ENCODE assay signal across 22 mouse cellular contexts in genomic region chr7:109662626-109663025, GRCm38 (mm10). TPM values are rescaled to one million over a fixed set of nuclear protein-coding genes. Genes with fewer than 3 reads are reported as not detected.
A peak's percentile ranks its signal among the peaks of the same experiment; 100 is the strongest.
DNase-seq lines count a peak whose midpoint lies in the region; ATAC-seq lines count a peak whose summit lies in the region.
"Had no signal": no experiment of that assay in that cellular context is flagged by ENCODE, and none has a peak within 500 bp of the region (broad histone marks: within the 10 kb centered on the region; RNA-seq: fewer than 3 reads in every experiment).

No protein-coding gene starts in this region.

- H3K36me3 ChIP-seq in forebrain, embryonic 14.5 days (ENCODE audit: control insufficient read depth, insufficient read depth, low read length), result no peaks in the 10 kb centered on the region
- no peaks in the 10 kb centered on the region for H3K36me3 ChIP-seq in forebrain, embryonic 12.5 days (replicated peaks)
- H3K36me3 ChIP-seq: embryonic facial prominence, embryonic 13.5 days; G1E; heart, embryonic 12.5 days; hindbrain, embryonic 10.5 days had no signal

- 53% methylated on average over 4 of the region's 4 CpGs for WGBS in forebrain, embryonic 14.5 days
- 62% methylated on average over 4 of the region's 4 CpGs for WGBS in forebrain, embryonic 12.5 days

- no peak overlapping the region for H3K27ac ChIP-seq in forebrain, embryonic 14.5 days (ENCODE audit: low read depth, low read length)
- no peak overlapping the region for H3K27ac ChIP-seq in forebrain, embryonic 12.5 days
- H3K27ac ChIP-seq: embryonic facial prominence, embryonic 13.5 days; forebrain, embryonic 13.5 days; hindbrain, embryonic 10.5 days; hindbrain, embryonic 14.5 days had no signal

- H3K27me3 ChIP-seq in forebrain, embryonic 14.5 days (replicated peaks; ENCODE audit: control insufficient read depth, insufficient read depth, low read length), result no peaks in the 10 kb centered on the region
- H3K27me3 ChIP-seq in forebrain, embryonic 12.5 days, result no peaks in the 10 kb centered on the region
- H3K27me3 ChIP-seq: embryonic facial prominence, embryonic 13.5 days; forebrain, embryonic 13.5 days; heart, embryonic 12.5 days had no signal

- no peak overlapping the region for H3K9ac ChIP-seq in forebrain, embryonic 14.5 days (ENCODE audit: low read length)
- no peak overlapping the region for H3K9ac ChIP-seq in forebrain, embryonic 12.5 days
- H3K9ac ChIP-seq: embryonic facial prominence, embryonic 13.5 days; forebrain, embryonic 13.5 days; heart, embryonic 12.5 days; hindbrain, embryonic 14.5 days had no signal

- no peak for ATAC-seq in forebrain, embryonic 14.5 days
- no peak for ATAC-seq in forebrain, embryonic 12.5 days (ENCODE audit: low FRiP score)
- ATAC-seq: CD4-positive, CD25-positive, alpha-beta regulatory T cell, adult 4 months; forebrain, embryonic 13.5 days had no signal

- H3K4me3 ChIP-seq in forebrain, embryonic 14.5 days (ENCODE audit: low read depth, low read length), result no peak overlapping the region
- no peak overlapping the region for H3K4me3 ChIP-seq in forebrain, embryonic 12.5 days (replicated peaks)
- H3K4me3 ChIP-seq: embryonic facial prominence, embryonic 13.5 days; forebrain, embryonic 13.5 days; heart, embryonic 12.5 days; hindbrain, embryonic 10.5 days had no signal

- no peaks in the 10 kb centered on the region for H3K9me3 ChIP-seq in forebrain, embryonic 14.5 days (replicated peaks; ENCODE audit: control insufficient read depth, low read length)
- no peaks in the 10 kb centered on the region for H3K9me3 ChIP-seq in forebrain, embryonic 12.5 days
- H3K9me3 ChIP-seq: embryonic facial prominence, embryonic 13.5 days; forebrain, embryonic 13.5 days; G1E; heart, embryonic 12.5 days; hindbrain, embryonic 10.5 days had no signal

- peak; percentile 20 for DNase-seq in forebrain, embryonic 14.5 days (ENCODE audit: low spot score)
- DNase-seq in layer of hippocampus, adult 18-20 months (ENCODE audit: low spot score in 2 of 2), result peak; percentile 64 to 81
- DNase-seq in layer of hippocampus, postnatal 10 days (ENCODE audit: low spot score in 2 of 2), result no peak
- DNase-seq in right cerebral cortex, postnatal 25 days, result peak; percentile 10
- no peak for DNase-seq in right cerebral cortex, postnatal 10 days (ENCODE audit: low spot score in 2 of 2)
- DNase-seq in telencephalon, adult 2 months (ENCODE audit: low read depth, low spot score), result peak; percentile 33
- DNase-seq in thymus, postnatal 14 days, result no peak
- DNase-seq: adrenal gland, adult 8-10 months; adrenal gland, postnatal 36 days; B cell, adult 2 months; cerebellum, adult 18-20 months; cerebellum, adult 9-11 months; cerebellum, postnatal 36 days; gastrocnemius, postnatal 25 days had no signal

- no peaks in the 10 kb centered on the region; the same call in 1 of the 2 replicates for H3K4me1 ChIP-seq in forebrain, embryonic 14.5 days (ENCODE audit: control insufficient read depth, insufficient read depth, low read length)
- no peaks in the 10 kb centered on the region; the same call in 1 of the 2 replicates for H3K4me1 ChIP-seq in forebrain, embryonic 12.5 days

- H3K4me2 ChIP-seq in forebrain, embryonic 14.5 days (ENCODE audit: low read length), result no peak overlapping the region
- H3K4me2 ChIP-seq in forebrain, embryonic 12.5 days, result no peak overlapping the region
- H3K4me2 ChIP-seq: embryonic facial prominence, embryonic 13.5 days; forebrain, embryonic 13.5 days; heart, embryonic 12.5 days; hindbrain, embryonic 14.5 days had no signal

RNA-seq across cellular contexts. Expression of gene St5, which starts 40.8 kb away (rescaled TPM):
- 10.3 and 11.0 TPM in 2 replicates for polyA plus RNA-seq in forebrain, embryonic 14.5 days (2014; fragmentation: Nextera tagmentation; extraction: Ambion mirVana)
- 24.6 and 26.0 TPM in 2 replicates for polyA plus RNA-seq in forebrain, embryonic 12.5 days (2016; fragmentation: Nextera tagmentation; extraction: Ambion mirVana)
- 10 to 100 TPM; 43.5 to 47.8 TPM for total RNA-seq in layer of hippocampus, adult 18-20 months (2021)
- 10 to 100 TPM; 30.8 to 33.5 TPM for total RNA-seq in layer of hippocampus, postnatal 10 days (2021)

RNA-seq across cellular contexts. Expression of gene Akip1, which starts 40.9 kb away (rescaled TPM):
- polyA plus RNA-seq in forebrain, embryonic 14.5 days (2014; fragmentation: Nextera tagmentation; extraction: Ambion mirVana), result 15.1 and 18.5 TPM in 2 replicates
- polyA plus RNA-seq in forebrain, embryonic 12.5 days (2016; fragmentation: Nextera tagmentation; extraction: Ambion mirVana), result 15.6 and 17.4 TPM in 2 replicates
- 1 to 10 TPM; 5.1 to 6.5 TPM for total RNA-seq in layer of hippocampus, adult 18-20 months (2021)
- 1 to 10 TPM; 6.7 to 6.9 TPM for total RNA-seq in layer of hippocampus, postnatal 10 days (2021)

Comparison
In these comparisons a context has a peak if more than half of its experiments do, and no peak if none do; other contexts are left out.
1. DNase-seq: peak in forebrain, embryonic 14.5 days (single experiment), layer of hippocampus, adult 18-20 months (2 of 2), right cerebral cortex, postnatal 25 days (single experiment) and telencephalon, adult 2 months (single experiment); none in layer of hippocampus, postnatal 10 days (0 of 2), right cerebral cortex, postnatal 10 days (0 of 2) and thymus, postnatal 14 days (single experiment).